Mouse (Mus musculus) stomach, postnatal 0 days (tissue): ENCODE data around the gene Pds5b.
"Not testable (repeated sequence)": the region's sequence is repeated elsewhere in the genome, so short reads cannot be mapped to it uniquely, and the experiment has no call there.

Experiments used
- CTCF ChIP-seq: IDR thresholded peaks from 2 replicates; pipeline ENCODE4 v1.5.1; 2016; ENCODE audit warnings: antibody characterized with exemption, low read depth, mild to moderate bottlenecking, moderate library complexity
- EP300 ChIP-seq: optimal IDR thresholded peaks from 2 replicates; pipeline ENCODE3; 2016; ENCODE audit warnings: antibody characterized with exemption

- not testable (repeated sequence) for TF ChIP-seq CTCF, EP300
These were observed 14.1 kb upstream of the Pds5b start for GRCm38 (mm10) chr5:150659425-150659824.
